Mouse (Mus musculus): ENCODE results near the gene Ren1.

The Ren1 gene

DNA sequence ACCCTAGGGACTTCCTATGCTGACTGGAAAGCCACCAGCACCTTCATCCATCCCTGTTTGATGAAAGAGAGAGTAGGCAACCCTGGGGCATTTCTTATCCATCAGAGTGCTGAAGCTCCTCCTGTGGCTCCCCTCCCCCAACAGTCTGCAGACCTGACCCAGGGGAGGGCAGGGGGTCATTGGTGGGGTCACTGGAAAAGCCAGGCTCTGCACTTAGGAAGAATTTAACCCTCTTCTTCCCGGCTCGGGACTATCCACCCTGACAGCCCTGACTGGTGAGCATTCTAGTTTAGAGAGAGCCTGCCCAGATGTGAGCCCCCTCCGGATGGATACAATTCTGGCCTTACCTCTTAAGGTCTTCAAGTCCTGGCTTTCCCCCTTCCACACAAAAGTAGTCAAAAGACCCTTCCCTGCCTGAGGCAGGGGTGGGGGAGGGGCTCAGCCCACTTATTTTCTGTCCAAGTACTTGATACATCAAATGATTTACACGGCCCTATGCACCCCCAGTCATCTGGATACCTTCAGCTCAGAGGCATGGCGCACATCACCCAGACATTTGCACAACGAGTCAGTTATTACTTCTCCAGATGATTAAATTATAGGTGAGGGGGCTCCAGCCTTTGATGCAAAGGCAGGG, 58.7 kb downstream of the Ren1 start:
- in situ Hi-C loops (cut with MboI) = no loop called here

DNA sequence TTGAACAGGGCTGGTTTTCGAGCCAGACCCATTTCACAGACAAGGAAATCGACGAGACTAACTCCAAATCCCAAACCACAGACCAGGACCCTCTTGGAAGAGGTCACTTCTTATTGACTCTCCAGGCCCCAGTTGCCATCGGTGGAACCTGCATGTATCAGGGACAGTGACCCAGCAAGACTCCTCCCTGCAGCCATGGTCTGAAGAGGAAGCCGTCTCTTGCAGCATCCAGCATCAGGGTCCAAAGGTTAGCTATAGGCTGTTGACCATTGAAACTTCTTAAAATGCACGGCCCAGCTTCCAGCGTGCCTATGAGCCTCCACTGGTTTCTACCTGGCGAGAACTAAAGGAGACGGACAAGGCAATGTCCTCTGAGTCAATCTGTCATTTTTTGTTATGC, 59.5 kb downstream of the Ren1 start:
- in situ Hi-C loops (cut with MboI) = no loop called here

All from mature B cell (primary cell).